Mouse (Mus musculus): ENCODE results near the gene Map7d1.
"Not testable (repeated sequence)": the region's sequence is repeated elsewhere in the genome, so short reads cannot be mapped to it uniquely, and the experiment has no call there.

Gene Map7d1

GRCm38 (mm10) chr4:126228144-126228543, 28.0 kb downstream of the Map7d1 start:
- Histone ChIP-seq H3K4me3 (replicated peaks; ENCODE audit: low read length) (no peak overlapping the region), H3K27me3 (ENCODE audit: insufficient read depth, low read length) (peaks cover 10% of the 10 kb centered on the region), H3K4me1 (replicated peaks; ENCODE audit: low read depth, low read length) (peaks cover 48% of the 10 kb centered on the region), H3K9me3 (ENCODE audit: low read length) (no peaks in the 10 kb centered on the region), H3K36me3 (ENCODE audit: insufficient read depth, low read length) (peaks cover 26% of the 10 kb centered on the region)
- TF ChIP-seq CTCF (conservative IDR thresholded peaks at IDR 0.05; ENCODE audit: low read length) (no peak), POU5F1 (IDR thresholded peaks at IDR 0.05; ENCODE audit: borderline replicate concordance, low read length) (no peak), NANOG (IDR thresholded peaks at IDR 0.05; ENCODE audit: borderline replicate concordance, low read length) (no peak)

- Histone ChIP-seq H3K36me3 (ENCODE audit: insufficient read depth, low read length) (peaks cover 17% of the 10 kb centered on the region), H3K9me3 (ENCODE audit: low read length) (no peaks in the 10 kb centered on the region), H3K4me1 (replicated peaks; ENCODE audit: low read depth, low read length) (peaks cover 44% of the 10 kb centered on the region), H3K27me3 (ENCODE audit: insufficient read depth, low read length) (peaks cover 3% of the 10 kb centered on the region; the same call in 1 of the 2 replicates), H3K4me3 (replicated peaks; ENCODE audit: low read length) (peak overlapping the region; percentile 69)
- TF ChIP-seq POU5F1 (IDR thresholded peaks at IDR 0.05; ENCODE audit: borderline replicate concordance, low read length) (no peak), NANOG (IDR thresholded peaks at IDR 0.05; ENCODE audit: borderline replicate concordance, low read length) (no peak), CTCF (conservative IDR thresholded peaks at IDR 0.05; ENCODE audit: low read length) (peak; percentile 89)
Observed at GRCm38 (mm10) chr4:126227077-126227761, 28.9 kb downstream of the Map7d1 start.

- Histone ChIP-seq H3K4me3 (replicated peaks; ENCODE audit: low read length) (no peak overlapping the region), H3K36me3 (ENCODE audit: insufficient read depth, low read length) (peaks cover 11% of the 10 kb centered on the region), H3K9me3 (ENCODE audit: low read length) (no peaks in the 10 kb centered on the region), H3K27me3 (ENCODE audit: insufficient read depth, low read length) (peaks cover 3% of the 10 kb centered on the region; the same call in 1 of the 2 replicates), H3K4me1 (replicated peaks; ENCODE audit: low read depth, low read length) (peaks cover 43% of the 10 kb centered on the region)
- TF ChIP-seq CTCF (conservative IDR thresholded peaks at IDR 0.05; ENCODE audit: low read length) = no peak
- TF ChIP-seq POU5F1 (IDR thresholded peaks at IDR 0.05; ENCODE audit: borderline replicate concordance, low read length) = no peak
- no peak for TF ChIP-seq NANOG (IDR thresholded peaks at IDR 0.05; ENCODE audit: borderline replicate concordance, low read length)
Observed at GRCm38 (mm10) chr4:126226640-126227039, 29.5 kb downstream of the Map7d1 start.

GRCm38 (mm10) chr4:126222631-126223030, 33.5 kb downstream of the Map7d1 start:
- TF ChIP-seq NANOG (IDR thresholded peaks at IDR 0.05; ENCODE audit: borderline replicate concordance, low read length) = no peak
- no peak for TF ChIP-seq CTCF (conservative IDR thresholded peaks at IDR 0.05; ENCODE audit: low read length)
- no peak for TF ChIP-seq POU5F1 (IDR thresholded peaks at IDR 0.05; ENCODE audit: borderline replicate concordance, low read length)
- peaks cover 17% of the 10 kb centered on the region for H3K4me1 ChIP-seq (replicated peaks; ENCODE audit: low read depth, low read length)
- no peaks in the 10 kb centered on the region for H3K36me3 ChIP-seq (ENCODE audit: insufficient read depth, low read length)
- no peaks in the 10 kb centered on the region for H3K9me3 ChIP-seq (ENCODE audit: low read length)
- peak overlapping the region; percentile 54 for H3K4me3 ChIP-seq (replicated peaks; ENCODE audit: low read length)
- H3K27me3 ChIP-seq (ENCODE audit: insufficient read depth, low read length) = peaks cover 3% of the 10 kb centered on the region; the same call in 1 of the 2 replicates

GRCm38 (mm10) chr4:126220045-126220444, 36.1 kb downstream of the Map7d1 start:
- H3K9me3 ChIP-seq (ENCODE audit: low read length) = no peaks in the 10 kb centered on the region
- H3K36me3 ChIP-seq (ENCODE audit: insufficient read depth, low read length) = no peaks in the 10 kb centered on the region
- TF ChIP-seq NANOG (IDR thresholded peaks at IDR 0.05; ENCODE audit: borderline replicate concordance, low read length) (no peak), CTCF (conservative IDR thresholded peaks at IDR 0.05; ENCODE audit: low read length) (no peak), POU5F1 (IDR thresholded peaks at IDR 0.05; ENCODE audit: borderline replicate concordance, low read length) (no peak)
- no peak overlapping the region for H3K4me3 ChIP-seq (replicated peaks; ENCODE audit: low read length)
- no peaks in the 10 kb centered on the region for H3K27me3 ChIP-seq (ENCODE audit: insufficient read depth, low read length)
- peaks cover 5% of the 10 kb centered on the region for H3K4me1 ChIP-seq (replicated peaks; ENCODE audit: low read depth, low read length)

GRCm38 (mm10) chr4:126219540-126219939, 36.6 kb downstream of the Map7d1 start:
- not testable (repeated sequence) for H3K4me1 ChIP-seq (replicated peaks; ENCODE audit: low read depth, low read length); H3K27me3 ChIP-seq (ENCODE audit: insufficient read depth, low read length); H3K4me3 ChIP-seq (replicated peaks; ENCODE audit: low read length); H3K36me3 ChIP-seq (ENCODE audit: insufficient read depth, low read length); H3K9me3 ChIP-seq (ENCODE audit: low read length)
- TF ChIP-seq CTCF (conservative IDR thresholded peaks at IDR 0.05; ENCODE audit: low read length) = peak; percentile 23

- no peak for TF ChIP-seq POU5F1 (IDR thresholded peaks at IDR 0.05; ENCODE audit: borderline replicate concordance, low read length)
- no peak for TF ChIP-seq NANOG (IDR thresholded peaks at IDR 0.05; ENCODE audit: borderline replicate concordance, low read length)
- no peak for TF ChIP-seq CTCF (conservative IDR thresholded peaks at IDR 0.05; ENCODE audit: low read length)
- Histone ChIP-seq H3K4me3 (replicated peaks; ENCODE audit: low read length) (no peak overlapping the region), H3K9me3 (ENCODE audit: low read length) (no peaks in the 10 kb centered on the region), H3K36me3 (ENCODE audit: insufficient read depth, low read length) (no peaks in the 10 kb centered on the region), H3K4me1 (replicated peaks; ENCODE audit: low read depth, low read length) (peaks cover 4% of the 10 kb centered on the region), H3K27me3 (ENCODE audit: insufficient read depth, low read length) (no peaks in the 10 kb centered on the region)
Observed at GRCm38 (mm10) chr4:126217771-126218170, 38.4 kb downstream of the Map7d1 start.

GRCm38 (mm10) chr4:126207081-126207480, 49.1 kb downstream of the Map7d1 start:
- no peaks in the 10 kb centered on the region for H3K9me3 ChIP-seq (ENCODE audit: low read length)
- H3K4me3 ChIP-seq (replicated peaks; ENCODE audit: low read length) = no peak overlapping the region
- 0 out of 2 replicates have a peak, but pooled peaks cover 3% of the 10 kb centered on the region for H3K27me3 ChIP-seq (ENCODE audit: insufficient read depth, low read length)
- no peaks in the 10 kb centered on the region for H3K36me3 ChIP-seq (ENCODE audit: insufficient read depth, low read length)
- TF ChIP-seq NANOG (IDR thresholded peaks at IDR 0.05; ENCODE audit: borderline replicate concordance, low read length) = no peak
- no peak for TF ChIP-seq CTCF (conservative IDR thresholded peaks at IDR 0.05; ENCODE audit: low read length)
- TF ChIP-seq POU5F1 (IDR thresholded peaks at IDR 0.05; ENCODE audit: borderline replicate concordance, low read length) = no peak
- H3K4me1 ChIP-seq (replicated peaks; ENCODE audit: low read depth, low read length) = peaks cover 33% of the 10 kb centered on the region

- Histone ChIP-seq H3K4me1 (replicated peaks; ENCODE audit: low read depth, low read length) (peaks cover 41% of the 10 kb centered on the region), H3K9me3 (ENCODE audit: low read length) (no peaks in the 10 kb centered on the region), H3K36me3 (ENCODE audit: insufficient read depth, low read length) (peaks cover 5% of the 10 kb centered on the region), H3K27me3 (ENCODE audit: insufficient read depth, low read length) (0 out of 2 replicates have a peak, but pooled peaks cover under 1% of the 10 kb centered on the region), H3K4me3 (replicated peaks; ENCODE audit: low read length) (no peak overlapping the region)
- TF ChIP-seq CTCF (conservative IDR thresholded peaks at IDR 0.05; ENCODE audit: low read length) (no peak), POU5F1 (IDR thresholded peaks at IDR 0.05; ENCODE audit: borderline replicate concordance, low read length) (no peak), NANOG (IDR thresholded peaks at IDR 0.05; ENCODE audit: borderline replicate concordance, low read length) (no peak)
Observed at GRCm38 (mm10) chr4:126205386-126205785, 50.8 kb downstream of the Map7d1 start.

Measured in E14TG2a.4 (cell line).